Mouse (Mus musculus) urinary bladder, postnatal 25 days (tissue): ENCODE data around the gene Pole2.
A peak's percentile ranks its signal among the peaks of the same experiment; 100 is the strongest.

Source experiments
- DNase-seq: peaks from one replicate; pipeline ENCODE4 v3.0.0; 2022; ENCODE audit warnings: low spot score

Gene Pole2

GRCm38 (mm10) chr12:69210056-69210979, 17.7 kb downstream of the Pole2 start:
- DNase-seq = no peak

DNA sequence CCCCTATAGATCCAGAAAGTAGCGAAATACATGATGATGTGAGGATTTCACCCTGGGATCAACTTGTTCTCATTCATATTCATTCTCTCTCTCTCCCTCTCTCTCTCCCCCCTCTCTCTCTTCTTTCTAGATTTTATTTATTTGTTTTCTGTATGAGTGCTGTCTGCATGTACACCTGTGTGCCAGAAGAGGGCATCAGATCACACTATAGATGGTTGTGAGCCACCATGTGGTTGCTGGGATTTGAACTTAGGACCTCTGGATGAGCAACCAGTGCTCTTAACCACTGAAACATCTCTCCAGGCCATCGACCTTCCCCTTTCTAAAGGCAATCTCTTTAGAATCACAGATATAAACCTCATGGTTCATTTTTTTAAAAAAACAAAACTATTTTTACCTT, 19.5 kb downstream of the Pole2 start:
- DNase-seq = no peak

DNA sequence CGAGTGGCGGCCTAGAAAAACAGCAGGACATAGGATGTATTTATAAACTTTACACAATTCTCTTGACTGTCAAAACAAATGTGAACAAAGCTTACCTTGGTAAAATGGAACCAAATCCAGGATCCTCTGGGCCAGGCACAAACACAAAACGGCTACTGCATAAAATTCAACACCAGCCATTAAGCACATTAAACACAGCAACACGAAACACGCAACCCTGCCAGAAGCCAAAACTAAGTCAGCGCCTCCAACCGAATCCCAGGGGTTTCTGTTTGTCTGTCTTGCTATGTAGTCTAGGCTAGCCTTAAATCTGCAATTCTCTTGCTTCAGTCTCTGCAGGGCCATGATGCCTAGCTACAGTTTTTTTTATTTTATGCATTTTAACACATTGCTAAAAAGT, 20.1 kb downstream of the Pole2 start:
- no peak for DNase-seq

DNA sequence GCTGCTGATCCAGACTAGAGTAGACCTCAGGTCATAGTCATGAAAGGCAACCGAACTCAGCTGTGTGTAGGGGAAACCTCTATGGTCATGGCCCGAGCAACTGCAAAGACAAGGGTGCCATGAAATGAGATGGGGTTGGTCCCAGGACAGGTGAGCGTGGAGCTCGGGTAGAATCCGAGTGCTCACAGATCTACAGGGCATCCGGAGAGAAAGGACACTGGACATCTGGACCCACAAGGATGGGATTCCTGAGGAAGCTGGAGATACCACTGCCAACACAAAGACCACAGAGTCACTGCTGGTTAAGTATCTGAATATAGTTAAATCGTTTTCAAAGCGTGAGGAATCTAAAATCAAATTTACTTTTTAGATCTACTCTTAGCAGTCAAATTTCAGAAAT, 20.6 kb downstream of the Pole2 start:
- DNase-seq = no peak

DNA sequence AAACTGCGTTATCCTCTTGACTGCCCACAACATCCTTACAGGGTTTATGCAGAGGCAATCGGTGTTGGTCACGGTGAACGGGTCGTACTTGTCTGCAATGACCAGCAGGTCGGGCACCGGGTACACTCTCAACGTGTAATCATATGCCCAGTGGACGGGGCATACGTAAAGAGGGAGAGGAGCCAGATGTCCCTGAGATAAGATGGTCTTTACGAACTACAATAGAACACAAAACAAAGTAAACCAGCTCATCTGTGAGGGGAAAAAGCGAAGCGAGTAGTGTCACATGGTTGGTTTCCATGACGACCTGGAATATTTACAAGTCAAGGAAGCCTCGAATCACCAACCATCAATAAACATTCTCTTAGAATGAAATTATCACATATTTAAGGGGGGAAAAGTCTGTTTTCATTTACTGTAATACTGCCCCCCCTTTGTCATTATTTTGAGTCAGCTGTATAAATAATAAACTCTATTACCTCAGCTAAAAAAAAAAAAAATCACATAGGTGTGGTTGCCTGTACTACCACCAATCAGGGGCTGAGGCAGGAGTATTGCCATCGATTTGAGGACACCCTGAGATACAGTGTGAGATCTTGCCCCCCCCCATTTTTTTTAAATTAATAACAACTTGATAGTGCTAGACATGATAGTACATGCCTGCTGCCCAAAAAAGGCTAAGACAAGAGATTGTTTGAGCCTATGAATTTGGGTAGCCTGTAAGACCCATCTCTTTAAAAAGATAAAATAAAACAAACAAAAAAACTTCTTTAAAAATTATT, 23.8 kb downstream of the Pole2 start, which contains the start of gene Gm49384:
Gm49384 (minus strand) TSS at position 216 of the 782 bp plus-strand sequence.
- no peak for DNase-seq

- no peak for DNase-seq
These were observed 29.0 kb downstream of the Pole2 start for GRCm38 (mm10) chr12:69198985-69199384.

DNA sequence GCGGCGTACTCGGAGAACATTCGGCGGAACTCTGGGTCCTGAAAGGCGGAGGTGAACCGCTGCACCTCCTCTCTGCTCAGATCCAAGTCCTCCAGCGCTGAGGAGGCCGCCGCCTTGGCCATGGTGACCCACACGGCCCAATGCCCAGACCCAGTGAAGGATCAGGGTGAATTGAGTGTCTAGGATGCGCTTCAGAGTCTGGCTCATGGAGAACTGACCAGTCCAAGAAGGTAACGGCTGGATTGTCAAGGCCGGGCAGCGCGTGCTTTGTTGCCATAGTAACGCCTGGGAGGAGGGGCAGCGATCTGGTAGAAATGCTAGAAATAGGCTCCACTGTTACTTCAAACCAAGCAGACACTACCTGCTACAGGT, 29.8 kb downstream of the Pole2 start, which contains the start of gene Dnaaf2:
Dnaaf2 (minus strand) TSS at position 266 of the 372 bp plus-strand sequence.
- peak; percentile 46 for DNase-seq

DNA sequence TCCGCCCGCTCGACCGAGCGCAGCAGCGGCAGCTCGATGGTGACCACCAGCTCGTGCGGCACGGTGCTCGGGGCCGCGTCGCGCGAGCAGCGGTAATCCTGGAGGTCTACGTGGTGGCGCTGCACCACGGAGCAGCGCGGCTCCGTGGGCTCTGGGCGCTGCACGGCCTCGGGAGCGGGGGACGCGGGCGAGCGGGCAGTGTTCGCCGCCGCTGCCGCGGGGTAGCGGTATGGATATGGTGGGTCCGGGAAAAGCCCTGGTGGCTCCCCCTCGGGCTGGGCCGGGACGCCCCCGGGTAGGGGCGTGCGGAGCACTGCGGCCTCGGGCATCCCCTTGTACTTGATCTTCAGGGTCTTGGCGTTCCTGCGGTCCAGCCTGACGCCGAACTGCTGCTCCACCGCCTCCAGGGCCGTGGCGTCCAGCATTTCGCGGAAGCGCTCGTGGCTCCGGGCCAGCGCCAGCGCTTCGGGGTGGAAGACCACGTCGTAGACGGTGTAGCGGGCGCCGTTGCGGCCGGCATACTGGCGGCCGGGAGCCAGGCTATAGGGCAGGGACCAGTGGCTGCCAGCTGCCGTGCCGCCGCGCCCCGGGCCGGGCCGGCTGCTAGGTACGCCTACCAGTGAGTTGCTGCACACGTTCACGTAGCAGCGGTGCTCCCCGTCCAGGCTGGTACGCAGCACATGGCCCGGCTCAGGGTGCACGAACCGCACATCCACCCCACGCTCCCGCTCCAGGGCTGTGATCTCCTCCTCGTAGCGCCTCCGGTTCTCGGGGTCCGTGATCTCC, 30.4 kb downstream of the Pole2 start:
- peak; percentile 50 for DNase-seq

GRCm38 (mm10) chr12:69196444-69197377, 31.3 kb downstream of the Pole2 start, which contains the start of gene Gm49383:
Gene Gm49383, minus strand, starts transcription at chr12:69197104.
- DNase-seq = peak; percentile 66

DNA sequence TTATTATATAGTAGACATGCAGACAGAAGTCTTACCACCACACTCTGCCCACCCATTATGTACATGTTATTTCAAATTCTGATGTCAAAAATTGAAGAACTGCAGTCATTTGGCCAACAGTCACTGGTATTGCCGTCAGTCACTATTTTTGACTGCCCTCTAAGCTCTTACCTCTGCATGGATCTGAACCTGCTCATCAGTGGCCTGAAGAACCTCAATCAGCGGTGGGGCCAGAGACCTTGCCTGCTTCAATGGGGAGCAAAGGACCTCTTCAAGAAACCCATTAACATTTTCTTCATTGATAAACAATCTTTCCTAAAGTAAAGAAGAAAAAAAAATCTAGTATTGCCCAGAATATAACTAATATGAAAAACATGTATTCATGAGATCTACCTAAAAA, 35.4 kb downstream of the Pole2 start:
- DNase-seq = no peak

- no peak for DNase-seq
These were observed 36.6 kb downstream of the Pole2 start for GRCm38 (mm10) chr12:69191396-69191795.

DNA sequence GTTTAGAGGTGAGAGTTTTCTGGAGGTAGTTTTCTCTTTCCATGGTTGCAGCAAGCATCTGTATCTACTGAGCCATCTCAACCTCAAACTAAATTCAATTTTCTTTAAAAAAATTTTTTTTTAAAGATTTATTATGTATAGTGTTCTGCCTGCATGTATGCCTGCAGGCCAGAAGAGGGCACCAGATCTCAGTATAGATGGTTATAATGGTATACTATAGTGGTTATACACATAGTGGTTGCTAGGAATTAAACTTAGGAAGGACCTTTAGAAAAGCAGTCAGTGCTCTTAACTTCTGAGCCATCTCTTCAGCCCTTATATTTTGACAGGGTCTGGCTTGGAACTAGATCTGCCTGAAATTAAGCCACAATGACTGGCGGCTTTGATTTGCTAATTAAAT, 37.5 kb downstream of the Pole2 start:
- no peak for DNase-seq

GRCm38 (mm10) chr12:69190074-69190473, 37.9 kb downstream of the Pole2 start:
- no peak for DNase-seq

- DNase-seq = no peak
These were observed 41.1 kb downstream of the Pole2 start for GRCm38 (mm10) chr12:69186811-69187471.

- no peak for DNase-seq
These were observed 42.6 kb downstream of the Pole2 start for GRCm38 (mm10) chr12:69185371-69185770.

DNA sequence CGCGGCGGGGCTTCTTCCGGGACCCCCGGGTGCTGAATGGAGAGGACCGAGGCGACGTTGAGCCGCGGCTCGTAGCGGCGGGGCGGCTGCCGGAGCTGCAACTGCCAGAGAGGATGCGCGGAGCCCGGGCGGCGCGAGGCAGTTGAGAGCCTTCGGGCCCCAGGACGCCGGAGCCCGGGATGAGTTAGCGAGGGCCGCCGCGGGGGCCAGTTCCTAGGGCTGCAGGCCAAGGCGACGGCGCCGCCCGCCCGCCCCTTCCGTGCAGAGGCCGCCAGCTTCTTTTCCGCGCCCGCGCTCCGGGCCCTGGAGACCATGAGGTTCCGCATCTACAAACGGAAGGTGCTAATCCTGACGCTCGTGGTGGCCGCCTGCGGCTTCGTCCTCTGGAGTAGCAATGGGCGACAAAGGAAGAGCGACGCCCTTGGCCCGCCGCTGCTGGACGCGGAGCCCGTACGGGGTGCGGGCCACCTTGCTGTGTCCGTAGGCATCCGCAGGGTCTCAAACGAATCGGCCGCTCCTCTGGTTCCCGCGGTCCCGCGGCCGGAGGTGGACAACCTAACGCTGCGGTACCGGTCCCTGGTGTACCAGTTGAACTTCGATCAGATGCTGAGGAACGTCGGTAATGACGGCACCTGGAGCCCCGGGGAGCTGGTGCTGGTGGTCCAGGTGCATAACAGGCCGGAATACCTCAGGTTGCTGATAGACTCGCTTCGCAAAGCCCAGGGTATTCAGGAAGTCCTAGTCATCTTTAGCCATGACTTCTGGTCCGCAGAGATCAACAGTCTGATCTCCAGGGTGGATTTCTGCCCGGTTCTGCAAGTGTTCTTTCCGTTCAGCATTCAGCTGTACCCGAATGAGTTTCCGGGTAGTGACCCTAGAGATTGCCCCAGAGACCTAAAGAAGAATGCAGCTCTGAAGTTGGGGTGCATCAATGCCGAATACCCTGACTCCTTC, 43.4 kb downstream of the Pole2 start:
- DNase-seq = peak; percentile 56

- peak; percentile 98 for DNase-seq
These were observed 44.2 kb downstream of the Pole2 start, which contains the start of the genes Rpl36al and Mgat2 for GRCm38 (mm10) chr12:69183583-69184308. Gene Rpl36al, minus strand, starts transcription at chr12:69184083. Gene Mgat2, plus strand, starts transcription at chr12:69184157.

DNA sequence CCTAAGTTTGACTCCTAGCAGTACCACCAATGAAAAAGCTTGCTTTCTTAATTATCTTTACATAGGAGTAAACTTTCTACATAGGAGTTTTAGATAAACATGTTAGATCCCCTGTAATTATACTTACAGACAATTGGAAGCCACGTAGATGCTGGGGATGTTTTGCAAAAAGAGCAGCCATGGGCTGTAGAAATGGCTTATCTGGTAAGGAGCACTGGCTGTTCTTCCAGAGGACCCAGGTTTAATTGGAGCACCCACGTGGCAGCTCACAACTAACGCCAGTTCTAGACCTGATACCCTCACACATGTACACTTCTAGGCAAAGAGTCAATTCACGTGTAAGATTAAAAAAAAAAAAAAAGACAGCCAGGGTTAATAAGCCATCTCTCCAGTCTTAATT, 46.2 kb downstream of the Pole2 start:
- DNase-seq = no peak
